Mouse (Mus musculus) stomach, embryonic 14.5 days (tissue): Measurements from ENCODE around the gene Nrarp. TPM values are rescaled to one million over a fixed set of nuclear protein-coding genes. Genes with fewer than 3 reads are reported as not detected.

Source experiments
- ATAC-seq: fragments of 200-750 bp; cut with Nextera tagmentation; 2 replicates; pipeline ENCODE4 v1.8.0; 2017; ENCODE audit warnings: low read depth, moderate TSS enrichment; ENCODE audit not compliant: insufficient number of reproducible peaks, insufficient read depth, low FRiP score
- H3K27ac ChIP-seq: fragments of 300-500 bp; sonication (generic); 2 replicates; pipeline ENCODE4 v1.5.1; 2014; ENCODE audit warnings: mild to moderate bottlenecking, low read length, moderate library complexity, mixed read lengths
- H3K27me3 ChIP-seq: fragments of 300-500 bp; sonication (generic); 2 replicates; pipeline ENCODE4 v1.6.1; 2014; ENCODE audit warnings: low read length, control low read depth, mixed read lengths; ENCODE audit not compliant: control insufficient read depth, insufficient read depth
- H3K36me3 ChIP-seq: fragments of 300-500 bp; sonication (generic); 2 replicates; pipeline ENCODE4 v1.6.1; 2014; ENCODE audit warnings: mild to moderate bottlenecking, control low read depth, low read length, moderate library complexity, mixed read lengths; ENCODE audit not compliant: control insufficient read depth, insufficient read depth
- H3K4me1 ChIP-seq: fragments of 300-500 bp; sonication (generic); 2 replicates; pipeline ENCODE4 v1.6.1; 2014; ENCODE audit warnings: low read length, control low read depth, mixed read lengths; ENCODE audit not compliant: control insufficient read depth, insufficient read depth
- H3K4me2 ChIP-seq: fragments of 300-500 bp; sonication (generic); replicated peaks from 2 replicates; pipeline ENCODE4 v1.6.1; 2014; ENCODE audit warnings: low read depth, low read length, control low read depth
- H3K4me3 ChIP-seq: fragments of 300-500 bp; sonication (generic); 2 replicates; pipeline ENCODE4 v1.5.1; 2014; ENCODE audit warnings: low read depth, low read length, control low read depth
- H3K9ac ChIP-seq: fragments of 300-500 bp; sonication (generic); replicated peaks from 2 replicates; pipeline ENCODE4 v1.6.1; 2014; ENCODE audit warnings: low read depth, mild to moderate bottlenecking, control low read depth, low read length, moderate library complexity, mixed read lengths
- H3K9me3 ChIP-seq: fragments of 300-500 bp; sonication (generic); 2 replicates; pipeline ENCODE4 v1.6.1; 2016; ENCODE audit warnings: low read depth, low read length, control low read depth; ENCODE audit not compliant: control insufficient read depth
- WGBS: fragments of 180-500 bp; shearing (Covaris S2); extraction: QIAGEN DNeasy Blood & Tissue Kit; methylation state at CpG from one replicate; pipeline ENCODE4 v1.1.7; 2014; 5-methylcytosine and 5-hydroxymethylcytosine counted together
- polyA plus RNA-seq: library from polyadenylated mRNA; unstranded; fragments of >200 nt; fragmentation: Nextera tagmentation; extraction: Ambion mirVana; gene quantifications from 2 replicates; pipeline ENCODE4 v1.2.1, GENCODE M21; 2014

The Nrarp gene
- polyA plus RNA-seq, 1 experiment from 2014 or later, result 8.0 TPM

- 0 out of 2 replicates have a peak, but pooled peaks cover 8% of the 10 kb centered on the region for H3K27me3 ChIP-seq
- no peaks in the 10 kb centered on the region for H3K9me3 ChIP-seq
- H3K9ac ChIP-seq, result no peak overlapping the region; the same call in 1 of the 2 replicates
- H3K4me1 ChIP-seq, result peaks cover 14% of the 10 kb centered on the region; the same call in 1 of the 2 replicates
- H3K4me3 ChIP-seq, result peak overlapping the region; percentile 27
- H3K4me2 ChIP-seq, result peak overlapping the region; percentile 36
- H3K36me3 ChIP-seq, result peaks cover 15% of the 10 kb centered on the region
- peak; percentile 12; the same call in 1 of the 2 replicates for ATAC-seq
- H3K27ac ChIP-seq, result peak overlapping the region; percentile 81; the same call in 1 of the 2 replicates
- 17% methylated on average over 55 of the region's 55 CpGs for WGBS
Measured at GRCm38 (mm10) chr2:25195211-25196156, 14.9 kb downstream of the Nrarp start.

- Histone ChIP-seq H3K9ac (no peak within 1 kb of the TSS; the same call in 1 of the 2 replicates), H3K4me1 (peaks cover 14% of the 10 kb centered on the region; the same call in 1 of the 2 replicates), H3K27ac (peak within 1 kb of the TSS; percentile 81; the same call in 1 of the 2 replicates), H3K9me3 (no peaks in the 10 kb centered on the region), H3K4me3 (peak within 1 kb of the TSS; percentile 27), H3K36me3 (peaks cover 24% of the 10 kb centered on the region), H3K4me2 (peak within 1 kb of the TSS; percentile 36), H3K27me3 (0 out of 2 replicates have a peak, but pooled peaks cover 8% of the 10 kb centered on the region)
- ATAC-seq, result peak; percentile 82
- 9% methylated on average over 8 of the region's 8 CpGs for WGBS
Measured at GRCm38 (mm10) chr2:25196172-25196954, 15.8 kb downstream of the Nrarp start, which contains the start of gene Tor4a. TSS of gene Tor4a (minus strand) at chr2:25196886.

- peaks cover 27% of the 10 kb centered on the region for H3K36me3 ChIP-seq
- no peaks in the 10 kb centered on the region for H3K9me3 ChIP-seq
- H3K27ac ChIP-seq, result peak overlapping the region; percentile 81; the same call in 1 of the 2 replicates
- H3K27me3 ChIP-seq, result 0 out of 2 replicates have a peak, but pooled peaks cover 8% of the 10 kb centered on the region
- ATAC-seq, result no peak
- H3K4me3 ChIP-seq, result no peak overlapping the region
- WGBS, result 23% methylated on average over 2 of the region's 2 CpGs
- H3K9ac ChIP-seq, result no peak overlapping the region
- H3K4me1 ChIP-seq, result peaks cover 14% of the 10 kb centered on the region; the same call in 1 of the 2 replicates
- H3K4me2 ChIP-seq, result 0 out of 2 replicates have a peak overlapping the region, but pooled peaks have one; percentile 36
Measured at GRCm38 (mm10) chr2:25197191-25197590, 16.6 kb downstream of the Nrarp start.

GRCm38 (mm10) chr2:25197946-25198345 lies 17.4 kb downstream of the Nrarp start:
- 0 out of 2 replicates have a peak, but pooled peaks cover 8% of the 10 kb centered on the region for H3K27me3 ChIP-seq
- H3K4me1 ChIP-seq, result peaks cover 14% of the 10 kb centered on the region; the same call in 1 of the 2 replicates
- no peak for ATAC-seq
- H3K9ac ChIP-seq, result no peak overlapping the region
- H3K27ac ChIP-seq, result no peak overlapping the region
- no peak overlapping the region for H3K4me3 ChIP-seq
- peaks cover 35% of the 10 kb centered on the region for H3K36me3 ChIP-seq
- H3K9me3 ChIP-seq, result no peaks in the 10 kb centered on the region
- H3K4me2 ChIP-seq, result no peak overlapping the region

- no peak overlapping the region for H3K27ac ChIP-seq
- 0 out of 2 replicates have a peak, but pooled peaks cover 2% of the 10 kb centered on the region for H3K27me3 ChIP-seq
- H3K4me1 ChIP-seq, result 0 out of 2 replicates have a peak, but pooled peaks cover 4% of the 10 kb centered on the region
- WGBS, result 98% methylated on average over 2 of the region's 2 CpGs
- H3K4me3 ChIP-seq, result no peak overlapping the region
- H3K4me2 ChIP-seq, result no peak overlapping the region
- ATAC-seq, result no peak
- H3K9me3 ChIP-seq, result no peaks in the 10 kb centered on the region
- peaks cover 61% of the 10 kb centered on the region for H3K36me3 ChIP-seq
- no peak overlapping the region for H3K9ac ChIP-seq
Measured at GRCm38 (mm10) chr2:25200631-25201030, 20.1 kb downstream of the Nrarp start.

- peaks cover 84% of the 10 kb centered on the region for H3K36me3 ChIP-seq
- ATAC-seq, result no peak
- no peak overlapping the region for H3K27ac ChIP-seq
- no peak overlapping the region for H3K4me2 ChIP-seq
- no peak overlapping the region for H3K9ac ChIP-seq
- no peaks in the 10 kb centered on the region for H3K9me3 ChIP-seq
- H3K4me1 ChIP-seq, result no peaks in the 10 kb centered on the region
- WGBS, result 61% methylated on average over 4 of the region's 4 CpGs
- no peaks in the 10 kb centered on the region for H3K27me3 ChIP-seq
- no peak overlapping the region for H3K4me3 ChIP-seq
Measured at GRCm38 (mm10) chr2:25203631-25204214, 23.2 kb downstream of the Nrarp start.

- Histone ChIP-seq H3K4me1 (peaks cover 13% of the 10 kb centered on the region), H3K27ac (no peak overlapping the region), H3K4me3 (no peak overlapping the region), H3K36me3 (peaks cover 57% of the 10 kb centered on the region), H3K27me3 (no peaks in the 10 kb centered on the region), H3K9me3 (no peaks in the 10 kb centered on the region), H3K4me2 (no peak overlapping the region), H3K9ac (no peak overlapping the region)
- WGBS, result 88% methylated on average over 1 of the region's 1 CpGs
- ATAC-seq, result no peak
Measured at GRCm38 (mm10) chr2:25207593-25207992, 27.0 kb downstream of the Nrarp start.
